Comparison of ENCODE assay signal across 9 mouse cellular contexts in the genomic region with DNA sequence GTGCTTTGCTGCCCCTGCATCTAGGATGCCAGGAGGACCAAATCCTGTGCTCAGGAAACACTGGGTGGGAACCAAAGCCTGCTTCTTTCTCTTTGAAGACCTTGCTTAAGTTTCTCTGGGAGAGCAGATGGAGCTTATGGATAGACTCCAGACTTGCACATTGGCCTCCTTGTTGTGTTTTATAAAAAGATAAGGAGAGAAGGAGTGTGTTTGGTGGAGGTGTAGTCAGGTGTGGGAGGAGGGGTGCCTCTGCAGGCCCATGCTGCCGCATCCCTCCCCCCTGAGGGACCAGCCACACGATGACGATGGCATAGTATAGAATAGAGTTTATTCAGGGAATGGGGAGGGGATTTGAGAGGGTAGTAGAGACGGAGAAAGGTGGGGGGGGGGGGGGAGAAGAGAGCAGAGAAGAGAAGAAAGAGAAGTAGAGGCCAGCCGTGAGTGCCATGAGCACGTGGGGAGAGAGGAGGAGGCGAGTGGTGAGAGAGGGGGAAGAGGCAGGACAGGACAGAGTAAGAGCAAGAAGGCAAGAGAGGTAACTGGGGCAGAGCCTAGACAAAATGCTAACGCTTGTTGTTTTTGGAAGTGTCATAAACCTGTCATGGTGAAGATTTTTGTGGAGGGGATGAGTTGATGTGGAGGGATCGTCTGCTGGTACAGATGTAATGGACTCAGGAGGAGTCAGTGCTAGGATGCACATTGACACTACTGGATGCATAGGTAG. TPM values are rescaled to one million over a fixed set of nuclear protein-coding genes. Genes with fewer than 3 reads are reported as not detected.
A peak's percentile ranks its signal among the peaks of the same experiment; 100 is the strongest.
DNase-seq lines count a peak whose midpoint lies in the region; ATAC-seq and TF ChIP-seq lines count a peak whose summit lies in the region.
"Had no signal": no experiment of that assay in that cellular context is flagged by ENCODE, and none has a peak within 500 bp of the region (broad histone marks: within the 10 kb centered on the region; RNA-seq: fewer than 3 reads in every experiment).

No protein-coding gene starts in this region.

- no peaks in the 10 kb centered on the region for H3K27me3 ChIP-seq in lung, embryonic 14.5 days (ENCODE audit: insufficient read depth, low read length)
- H3K27me3 ChIP-seq in forebrain, embryonic 10.5 days (ENCODE audit: poor library complexity, severe bottlenecking) = no peaks in the 10 kb centered on the region
- no peaks in the 10 kb centered on the region for H3K27me3 ChIP-seq in limb, embryonic 10.5 days (ENCODE audit: low read depth, poor library complexity, severe bottlenecking)

- WGBS in lung, embryonic 14.5 days = 78% methylated on average over 9 of the region's 9 CpGs
- 86% methylated on average over 9 of the region's 9 CpGs for WGBS in forebrain, embryonic 10.5 days
- 86% methylated on average over 9 of the region's 9 CpGs for WGBS in limb, embryonic 10.5 days
- WGBS in olfactory bulb, adult 2 months = 67% methylated on average over 9 of the region's 9 CpGs

- no peak for DNase-seq in lung, embryonic 14.5 days
- no peak for DNase-seq in lung, postnatal 10 days
- DNase-seq in forebrain, embryonic 10.5 days (ENCODE audit: extremely low spot score, low spot score) = no peak
- no peak for DNase-seq in limb, embryonic 10.5 days (ENCODE audit: low spot score)
- no peak for DNase-seq in adipocyte (ENCODE audit: low spot score)

- H3K36me3 ChIP-seq in lung, embryonic 14.5 days (ENCODE audit: insufficient read depth) = peaks cover 31% of the 10 kb centered on the region
- H3K36me3 ChIP-seq in forebrain, embryonic 10.5 days (replicated peaks) = peaks cover 60% of the 10 kb centered on the region
- H3K36me3 ChIP-seq in limb, embryonic 10.5 days = peaks cover 56% of the 10 kb centered on the region

- H3K9me3 ChIP-seq in lung, embryonic 14.5 days (ENCODE audit: low read depth, low read length) = no peaks in the 10 kb centered on the region
- no peaks in the 10 kb centered on the region for H3K9me3 ChIP-seq in forebrain, embryonic 10.5 days
- H3K9me3 ChIP-seq in limb, embryonic 10.5 days (replicated peaks) = no peaks in the 10 kb centered on the region

- TF ChIP-seq POLR2A in olfactory bulb, adult 2 months (IDR thresholded peaks at IDR 0.05; ENCODE audit: insufficient read depth, low read depth, low read length) = no peak

- H3K4me3 ChIP-seq in lung, embryonic 14.5 days (ENCODE audit: low read depth, low read length) = peak overlapping the region; percentile 90
- H3K4me3 ChIP-seq in forebrain, embryonic 10.5 days = peak overlapping the region; percentile 85
- peak overlapping the region; percentile 97 for H3K4me3 ChIP-seq in limb, embryonic 10.5 days
- peak overlapping the region; percentile 81 for H3K4me3 ChIP-seq in olfactory bulb, adult 2 months (ENCODE audit: insufficient read depth, low read depth, low read length)

- no peak for ATAC-seq in lung, embryonic 14.5 days (ENCODE audit: insufficient read depth)
- no peak for ATAC-seq in erythroid progenitor cell, adult 5-6 weeks (replicated peaks; ENCODE audit: low FRiP score, poor library complexity, severe bottlenecking)

- peak overlapping the region; percentile 93 for H3K4me2 ChIP-seq in lung, embryonic 14.5 days

- peaks cover 13% of the 10 kb centered on the region for H3K4me1 ChIP-seq in lung, embryonic 14.5 days (ENCODE audit: insufficient read depth)
- H3K4me1 ChIP-seq in forebrain, embryonic 10.5 days = peaks cover 32% of the 10 kb centered on the region
- peaks cover 28% of the 10 kb centered on the region for H3K4me1 ChIP-seq in limb, embryonic 10.5 days
- peaks cover 16% of the 10 kb centered on the region for H3K4me1 ChIP-seq in olfactory bulb, adult 2 months (ENCODE audit: control insufficient read depth, insufficient read depth, low read length)

- no peak for TF ChIP-seq CTCF in lung, embryonic 14.5 days (IDR thresholded peaks at IDR 0.05; ENCODE audit: low read depth)
- no peak for TF ChIP-seq CTCF in olfactory bulb, adult 2 months (IDR thresholded peaks at IDR 0.05; ENCODE audit: insufficient read depth, low read depth, low read length)

- H3K9ac ChIP-seq in lung, embryonic 14.5 days = peak overlapping the region; percentile 97

- H3K27ac ChIP-seq in lung, embryonic 14.5 days (ENCODE audit: low read depth) = no peak overlapping the region
- H3K27ac ChIP-seq in forebrain, embryonic 10.5 days = no peak overlapping the region
- H3K27ac ChIP-seq in limb, embryonic 10.5 days = no peak overlapping the region
- H3K27ac ChIP-seq in olfactory bulb, adult 2 months (ENCODE audit: insufficient read depth, low read depth, low read length) = no peak overlapping the region

RNA-seq across cellular contexts. Expression of a gene that starts 0.8 kb away (rescaled TPM):
- polyA plus RNA-seq in lung, embryonic 14.5 days (2014; fragmentation: Nextera tagmentation; extraction: Ambion mirVana) = 15.8 and 15.9 TPM in 2 replicates
- polyA plus RNA-seq in forebrain, embryonic 10.5 days (2016; fragmentation: Nextera tagmentation; extraction: Ambion mirVana) = 20.5 and 23.9 TPM in 2 replicates
- polyA plus RNA-seq in limb, embryonic 10.5 days (2016; fragmentation: Nextera tagmentation; extraction: Ambion mirVana) = 20.1 and 24.2 TPM in 2 replicates
- polyA plus RNA-seq in olfactory bulb, adult 2 months (2012; ENCODE audit: insufficient read depth, insufficient read length, low replicate concordance, missing spikeins) = not detected in 2 replicates
- 25.6 and 29.9 TPM in 2 replicates for total RNA-seq in erythroid progenitor cell, adult 5-6 weeks (2015; ENCODE audit: low replicate concordance)
- total RNA-seq in erythroid progenitor cell, adult 5-6 weeks (2017; ENCODE audit: low replicate concordance) = 37.4 and 40.9 TPM in 2 replicates

RNA-seq across cellular contexts. Expression of a gene that starts 13.5 kb away (rescaled TPM):
- 0.23 TPM in 1 of 2 replicates, not detected in the other for polyA plus RNA-seq in lung, embryonic 14.5 days (2014; fragmentation: Nextera tagmentation; extraction: Ambion mirVana)
- polyA plus RNA-seq in forebrain, embryonic 10.5 days (2016; fragmentation: Nextera tagmentation; extraction: Ambion mirVana) = 0.21 TPM in 1 of 2 replicates, not detected in the other
- 0.14 and 0.25 TPM in 2 replicates for polyA plus RNA-seq in limb, embryonic 10.5 days (2016; fragmentation: Nextera tagmentation; extraction: Ambion mirVana)
- polyA plus RNA-seq in olfactory bulb, adult 2 months (2012; ENCODE audit: insufficient read depth, insufficient read length, low replicate concordance, missing spikeins) = not detected in 2 replicates
- total RNA-seq in erythroid progenitor cell, adult 5-6 weeks (2015; ENCODE audit: low replicate concordance) = not detected in 2 replicates
- not detected in 2 replicates for total RNA-seq in erythroid progenitor cell, adult 5-6 weeks (2017; ENCODE audit: low replicate concordance)
- total RNA-seq: left cerebral cortex, adult 8-10 months had no signal
- polyA plus RNA-seq: brain, embryonic 14.5 days had no signal

RNA-seq across cellular contexts. Expression of a gene that starts 14.9 kb away (rescaled TPM):
- polyA plus RNA-seq in lung, embryonic 14.5 days (2014; fragmentation: Nextera tagmentation; extraction: Ambion mirVana) = 188 and 195 TPM in 2 replicates
- polyA plus RNA-seq in forebrain, embryonic 10.5 days (2016; fragmentation: Nextera tagmentation; extraction: Ambion mirVana) = 94.4 and 98.2 TPM in 2 replicates
- 82.4 and 96.0 TPM in 2 replicates for polyA plus RNA-seq in limb, embryonic 10.5 days (2016; fragmentation: Nextera tagmentation; extraction: Ambion mirVana)
- not detected in 2 replicates for polyA plus RNA-seq in olfactory bulb, adult 2 months (2012; ENCODE audit: insufficient read depth, insufficient read length, low replicate concordance, missing spikeins)
- 63.7 and 66.0 TPM in 2 replicates for total RNA-seq in erythroid progenitor cell, adult 5-6 weeks (2015; ENCODE audit: low replicate concordance)
- 11.8 TPM in 2 replicates for total RNA-seq in erythroid progenitor cell, adult 5-6 weeks (2017; ENCODE audit: low replicate concordance)

RNA-seq across cellular contexts. Expression of a gene that starts 53.1 kb away (rescaled TPM):
- not detected in 2 replicates for polyA plus RNA-seq in lung, embryonic 14.5 days (2014; fragmentation: Nextera tagmentation; extraction: Ambion mirVana)
- polyA plus RNA-seq in forebrain, embryonic 10.5 days (2016; fragmentation: Nextera tagmentation; extraction: Ambion mirVana) = not detected in 2 replicates
- not detected in 2 replicates for polyA plus RNA-seq in limb, embryonic 10.5 days (2016; fragmentation: Nextera tagmentation; extraction: Ambion mirVana)
- not detected in 2 replicates for polyA plus RNA-seq in olfactory bulb, adult 2 months (2012; ENCODE audit: insufficient read depth, insufficient read length, low replicate concordance, missing spikeins)
- not detected in 2 replicates for total RNA-seq in erythroid progenitor cell, adult 5-6 weeks (2015; ENCODE audit: low replicate concordance)
- not detected in 2 replicates for total RNA-seq in erythroid progenitor cell, adult 5-6 weeks (2017; ENCODE audit: low replicate concordance)
- total RNA-seq: left cerebral cortex, adult 8-10 months had no signal
- polyA plus RNA-seq: brain, embryonic 14.5 days had no signal

Comparison
In these comparisons a context has a peak if more than half of its experiments do, and no peak if none do; other contexts are left out.
1. RNA of a gene that starts 14.9 kb away (polyA plus RNA-seq): 188 to 195 TPM in lung, embryonic 14.5 days, 82.4 to 96.0 TPM in limb, embryonic 10.5 days and 94.4 to 98.2 TPM in forebrain, embryonic 10.5 days; not detected in olfactory bulb, adult 2 months; every median in the first group is over 10 times any median in the second.
2. Peak in every context shown above with its lines, with median percentiles within 50 percentile points of each other: H3K4me3 ChIP-seq.